Comparison of ENCODE assay signal across 12 mouse cellular contexts in the genomic region with DNA sequence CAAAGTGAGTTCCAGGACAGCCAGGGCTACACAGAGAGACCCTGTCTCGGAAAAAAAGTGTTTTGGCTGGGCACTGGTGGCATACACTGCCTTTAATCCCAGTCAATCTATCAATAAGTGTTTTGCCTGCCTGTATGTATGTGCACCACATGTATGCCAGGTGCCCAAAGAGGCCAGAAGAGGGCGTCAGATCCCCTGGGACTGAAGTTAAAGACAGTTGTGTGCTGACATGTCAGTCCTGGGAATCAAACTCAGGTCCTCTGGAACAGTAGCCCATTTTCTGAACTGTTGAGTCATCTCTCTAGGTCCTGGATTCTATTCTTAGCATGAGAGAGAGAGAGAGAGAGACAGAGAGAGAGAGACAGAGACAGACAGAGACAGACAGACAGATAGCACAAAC. TPM values are rescaled to one million over a fixed set of nuclear protein-coding genes. Genes with fewer than 3 reads are reported as not detected.
DNase-seq lines count a peak whose midpoint lies in the region; ATAC-seq and TF ChIP-seq lines count a peak whose summit lies in the region.
"Had no signal": no experiment of that assay in that cellular context is flagged by ENCODE, and none has a peak within 500 bp of the region (broad histone marks: within the 10 kb centered on the region; RNA-seq: fewer than 3 reads in every experiment).

No protein-coding gene starts in this region.

- peak overlapping the region; percentile 67 for H3K27ac ChIP-seq in heart, embryonic 12.5 days (ENCODE audit: poor library complexity, severe bottlenecking)
- H3K27ac ChIP-seq in hindbrain, embryonic 12.5 days, result peak overlapping the region; percentile 25
- peak overlapping the region; percentile 57 for H3K27ac ChIP-seq in midbrain, embryonic 14.5 days (replicated peaks; ENCODE audit: low read depth, low read length)
- H3K27ac ChIP-seq in intestine, postnatal 0 days (ENCODE audit: low read depth, low read length), result no peak overlapping the region
- H3K27ac ChIP-seq: embryonic facial prominence, embryonic 15.5 days had no signal

- peaks cover 36% of the 10 kb centered on the region for H3K4me1 ChIP-seq in heart, embryonic 12.5 days (replicated peaks)
- H3K4me1 ChIP-seq in hindbrain, embryonic 12.5 days, result peaks cover 13% of the 10 kb centered on the region
- H3K4me1 ChIP-seq in midbrain, embryonic 14.5 days (ENCODE audit: control insufficient read depth, insufficient read depth, low read length), result no peaks in the 10 kb centered on the region
- no peaks in the 10 kb centered on the region for H3K4me1 ChIP-seq in intestine, postnatal 0 days (replicated peaks; ENCODE audit: control insufficient read depth, insufficient read depth, low read length)

- no peak overlapping the region for H3K4me2 ChIP-seq in heart, embryonic 12.5 days
- H3K4me2 ChIP-seq in hindbrain, embryonic 12.5 days (replicated peaks), result no peak overlapping the region
- H3K4me2 ChIP-seq in midbrain, embryonic 14.5 days (ENCODE audit: low read length), result no peak overlapping the region
- no peak overlapping the region for H3K4me2 ChIP-seq in intestine, postnatal 0 days (replicated peaks; ENCODE audit: low read depth)
- H3K4me2 ChIP-seq: embryonic facial prominence, embryonic 15.5 days had no signal

- H3K9me3 ChIP-seq in heart, embryonic 12.5 days (replicated peaks), result no peaks in the 10 kb centered on the region
- no peaks in the 10 kb centered on the region for H3K9me3 ChIP-seq in hindbrain, embryonic 12.5 days (replicated peaks)
- H3K9me3 ChIP-seq in midbrain, embryonic 14.5 days (ENCODE audit: control insufficient read depth, low read length), result no peaks in the 10 kb centered on the region
- H3K9me3 ChIP-seq in intestine, postnatal 0 days (ENCODE audit: control insufficient read depth), result no peaks in the 10 kb centered on the region
- H3K9me3 ChIP-seq: embryonic facial prominence, embryonic 15.5 days had no signal

- TF ChIP-seq CTCF in intestine, postnatal 0 days (IDR thresholded peaks at IDR 0.05; ENCODE audit: low read depth), result no peak

- no peak for ATAC-seq in heart, embryonic 12.5 days (ENCODE audit: insufficient number of reproducible peaks, low FRiP score)
- no peak for ATAC-seq in hindbrain, embryonic 12.5 days (ENCODE audit: low FRiP score)
- ATAC-seq in midbrain, embryonic 14.5 days (ENCODE audit: low FRiP score, low TSS enrichment), result no peak
- ATAC-seq in intestine, postnatal 0 days, result no peak
- ATAC-seq: intestine, embryonic 16.5 days had no signal

- H3K36me3 ChIP-seq in heart, embryonic 12.5 days, result no peaks in the 10 kb centered on the region
- no peaks in the 10 kb centered on the region for H3K36me3 ChIP-seq in hindbrain, embryonic 12.5 days
- no peaks in the 10 kb centered on the region for H3K36me3 ChIP-seq in midbrain, embryonic 14.5 days (ENCODE audit: control insufficient read depth, insufficient read depth, low read length)
- H3K36me3 ChIP-seq in intestine, postnatal 0 days (ENCODE audit: control insufficient read depth, insufficient read depth), result no peaks in the 10 kb centered on the region
- H3K36me3 ChIP-seq: embryonic facial prominence, embryonic 15.5 days had no signal

- no peak overlapping the region for H3K9ac ChIP-seq in heart, embryonic 12.5 days
- no peak overlapping the region for H3K9ac ChIP-seq in hindbrain, embryonic 12.5 days
- H3K9ac ChIP-seq in midbrain, embryonic 14.5 days (replicated peaks; ENCODE audit: low read length), result no peak overlapping the region
- H3K9ac ChIP-seq in intestine, postnatal 0 days (ENCODE audit: low read depth, low read length), result no peak overlapping the region
- H3K9ac ChIP-seq: embryonic facial prominence, embryonic 15.5 days had no signal

- 80% methylated on average over 2 of the region's 2 CpGs for WGBS in heart, embryonic 12.5 days
- 90% methylated on average over 2 of the region's 2 CpGs for WGBS in hindbrain, embryonic 12.5 days
- 91% methylated on average over 2 of the region's 2 CpGs for WGBS in midbrain, embryonic 14.5 days
- WGBS in intestine, postnatal 0 days, result 94% methylated on average over 2 of the region's 2 CpGs

- H3K27me3 ChIP-seq in heart, embryonic 12.5 days (replicated peaks), result no peaks in the 10 kb centered on the region
- H3K27me3 ChIP-seq in hindbrain, embryonic 12.5 days, result no peaks in the 10 kb centered on the region
- no peaks in the 10 kb centered on the region for H3K27me3 ChIP-seq in midbrain, embryonic 14.5 days (ENCODE audit: control insufficient read depth, insufficient read depth, low read length)
- no peaks in the 10 kb centered on the region for H3K27me3 ChIP-seq in intestine, postnatal 0 days (replicated peaks; ENCODE audit: control insufficient read depth, insufficient read depth, low read length)
- H3K27me3 ChIP-seq: embryonic facial prominence, embryonic 15.5 days had no signal

- no peak overlapping the region for H3K4me3 ChIP-seq in heart, embryonic 12.5 days
- H3K4me3 ChIP-seq in hindbrain, embryonic 12.5 days, result no peak overlapping the region
- no peak overlapping the region for H3K4me3 ChIP-seq in midbrain, embryonic 14.5 days (replicated peaks; ENCODE audit: low read depth, low read length)
- no peak overlapping the region for H3K4me3 ChIP-seq in intestine, postnatal 0 days (ENCODE audit: low read depth, low read length)
- H3K4me3 ChIP-seq: embryonic facial prominence, embryonic 15.5 days had no signal

- DNase-seq in heart, postnatal 25 days (ENCODE audit: low spot score), result no peak
- peak; percentile 73 for DNase-seq in ES-CJ7 (ENCODE audit: low read depth, low spot score)
- no peak for DNase-seq in midbrain, embryonic 14.5 days
- no peak for DNase-seq in layer of hippocampus, postnatal 10 days (ENCODE audit: low spot score in 2 of 2)
- DNase-seq: cerebellum, adult 9-11 months; kidney, postnatal 4 days; thymus, postnatal 14 days had no signal

- intact Hi-C loops in heart, postnatal 25 days (cut with DNase I), result no loop called here

RNA-seq across cellular contexts. Expression of a gene that starts 25.4 kb away (rescaled TPM):
- polyA plus RNA-seq in heart, embryonic 12.5 days (2016; fragmentation: Nextera tagmentation; extraction: Ambion mirVana), result 16.4 and 17.4 TPM in 2 replicates
- total RNA-seq in heart, postnatal 25 days (2021), result 10 to 100 TPM; 23.8 to 29.6 TPM
- polyA plus RNA-seq in hindbrain, embryonic 12.5 days (2016; fragmentation: Nextera tagmentation; extraction: Ambion mirVana), result 14.9 and 15.0 TPM in 2 replicates
- 15.3 and 18.2 TPM in 2 replicates for polyA plus RNA-seq in midbrain, embryonic 14.5 days (2014; fragmentation: Nextera tagmentation; extraction: Ambion mirVana)
- total RNA-seq in layer of hippocampus, postnatal 10 days (2021), result 10 to 100 TPM; 30.7 to 33.5 TPM
- 4.7 and 5.7 TPM in 2 replicates for polyA plus RNA-seq in intestine, postnatal 0 days (2015; fragmentation: Nextera tagmentation; extraction: Ambion mirVana)
